Mouse (Mus musculus) CH12.LX (cell line): ENCODE measurements at regions not wholly inside any gene's neighbourhood (a gene's known extent, or its start where the extent isn't known, plus 50 kb on each side); places are given as distances from the start of the nearest gene placed in this dataset.

Experiments
- CTCF ChIP-seq, 2 experiments: IDR thresholded peaks in 1 of 2; conservative IDR thresholded peaks in 1 of 2; 2 replicates each; pipeline ENCODE4 v1.5.1; 2011 to 2012; ENCODE audit warnings: low read depth in 2 of 2, low read length in 2 of 2, improper control_type of control experiment in 1 of 2, inconsistent platforms in 1 of 2, mild to moderate bottlenecking in 1 of 2, moderate library complexity in 1 of 2
- EP300 ChIP-seq: IDR thresholded peaks from 2 replicates; pipeline ENCODE4 v1.6.1; 2011; ENCODE audit warnings: low read length, improper control_type of control experiment
- KAT2A ChIP-seq: IDR thresholded peaks from 2 replicates; pipeline ENCODE4 v1.6.1; 2012; ENCODE audit warnings: low read length, improper control_type of control experiment, inconsistent platforms; ENCODE audit not compliant: insufficient replicate concordance
- MAFK ChIP-seq: IDR thresholded peaks from 2 replicates; pipeline ENCODE4 v1.6.1; 2011; ENCODE audit warnings: low read length, improper control_type of control experiment; ENCODE audit not compliant: insufficient replicate concordance
- MAX ChIP-seq: IDR thresholded peaks from 2 replicates; pipeline ENCODE4 v1.6.1; 2011; ENCODE audit warnings: low read length, improper control_type of control experiment
- MYC ChIP-seq: IDR thresholded peaks from 2 replicates; pipeline ENCODE4 v1.6.1; 2011; ENCODE audit warnings: low read depth, mild to moderate bottlenecking, improper control_type of control experiment, low read length
- POLR2A ChIP-seq: IDR thresholded peaks from 2 replicates; pipeline ENCODE4 v1.6.1; 2011; ENCODE audit warnings: low read depth, mild to moderate bottlenecking, improper control_type of control experiment, low read length
- RAD21 ChIP-seq: IDR thresholded peaks from 2 replicates; pipeline ENCODE4 v1.6.1; 2011; ENCODE audit warnings: low read depth, mild to moderate bottlenecking, low read length, improper control_type of control experiment, moderate library complexity
- TCF12 ChIP-seq: IDR thresholded peaks from 2 replicates; pipeline ENCODE4 v1.6.1; 2014; ENCODE audit warnings: low read depth, mild to moderate bottlenecking, inconsistent platforms, low read length, improper control_type of control experiment
- USF2 ChIP-seq: conservative IDR thresholded peaks from 2 replicates; pipeline ENCODE4 v1.6.1; 2011; ENCODE audit warnings: low read depth, low read length, improper control_type of control experiment
- ZC3H11A ChIP-seq: IDR thresholded peaks from 2 replicates; pipeline ENCODE4 v1.6.1; 2012; ENCODE audit warnings: low read depth, mild to moderate bottlenecking, inconsistent platforms, low read length, improper control_type of control experiment

DNA sequence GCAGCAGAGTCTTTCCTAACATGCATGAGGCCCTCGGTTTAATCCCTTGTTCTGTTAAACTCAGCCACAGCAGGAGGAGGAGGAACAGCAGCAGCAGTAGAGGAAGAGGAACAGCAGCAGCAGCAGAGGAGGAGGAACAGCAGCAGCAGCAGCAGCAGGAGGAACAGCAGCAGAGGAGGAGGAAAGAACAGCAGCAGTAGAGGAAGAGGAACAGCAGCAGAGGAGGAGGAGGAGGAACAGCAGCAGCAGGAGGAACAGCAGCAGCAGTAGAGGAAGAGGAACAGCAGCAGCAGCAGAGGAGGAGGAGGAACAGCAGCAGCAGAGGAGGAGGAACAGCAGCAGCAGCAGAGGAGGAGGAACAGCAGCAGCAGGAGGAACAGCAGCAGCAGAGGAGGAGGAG lies 437.9 kb downstream of the Zfp704 start:
- TF ChIP-seq CTCF (conservative IDR thresholded peaks at IDR 0.05 in 1 of 2, IDR thresholded peaks at IDR 0.05 in 1 of 2; ENCODE audit: low read depth in 2 of 2, low read length in 2 of 2) (no peak), KAT2A (no peak), RAD21 (no peak), TCF12 (no peak), MYC (no peak), MAX (no peak), USF2 (no peak), EP300 (no peak), ZC3H11A (no peak), POLR2A (no peak), MAFK (no peak)
